Mouse (Mus musculus): Measurements from ENCODE around the gene Rccd1. TPM values are rescaled to one million over a fixed set of nuclear protein-coding genes. Genes with fewer than 3 reads are reported as not detected.

The Rccd1 gene
- polyA plus RNA-seq, 1 experiment from 2014 or later = 1.6 TPM

- peaks cover 67% of the 10 kb centered on the region for H3K36me3 ChIP-seq (replicated peaks; ENCODE audit: insufficient read depth, low read length)
- no peak for TF ChIP-seq EP300 (IDR thresholded peaks at IDR 0.05; ENCODE audit: low read depth)
- TF ChIP-seq CTCF (IDR thresholded peaks at IDR 0.05; ENCODE audit: low read depth) = no peak
- no peaks in the 10 kb centered on the region for H3K9me3 ChIP-seq (ENCODE audit: low read length)
- 88% methylated on average over 10 of the region's 10 CpGs for WGBS (ENCODE audit: insufficient replicate concordance)
- no peak for DNase-seq
- no peak overlapping the region for H3K4me3 ChIP-seq (ENCODE audit: low read depth, low read length)
- no peak overlapping the region for H3K4me2 ChIP-seq (ENCODE audit: low read depth, low read length)
- H3K27me3 ChIP-seq (ENCODE audit: insufficient read depth, low read length) = no peaks in the 10 kb centered on the region
- no peak overlapping the region for H3K9ac ChIP-seq (replicated peaks)
- H3K27ac ChIP-seq (ENCODE audit: low read depth) = no peak overlapping the region
- peaks cover 6% of the 10 kb centered on the region for H3K4me1 ChIP-seq (ENCODE audit: insufficient read depth)
- ATAC-seq = no peak
Observed at GRCm38 (mm10) chr7:80280032-80280431, 44.2 kb downstream of the Rccd1 start.

GRCm38 (mm10) chr7:80276374-80276773, 47.9 kb downstream of the Rccd1 start:
- H3K4me1 ChIP-seq (ENCODE audit: insufficient read depth) = no peaks in the 10 kb centered on the region
- ATAC-seq = 0 out of 2 replicates have a peak, but pooled peaks have one; percentile 25

GRCm38 (mm10) chr7:80273456-80273855, 50.8 kb downstream of the Rccd1 start:
- WGBS (ENCODE audit: insufficient replicate concordance) = 75% methylated on average over 2 of the region's 2 CpGs

More at GRCm38 (mm10) chr7:80276374-80276773, 47.9 kb downstream of the Rccd1 start:
- Histone ChIP-seq H3K4me3 (ENCODE audit: low read depth, low read length) (no peak overlapping the region), H3K36me3 (replicated peaks; ENCODE audit: insufficient read depth, low read length) (peaks cover 55% of the 10 kb centered on the region), H3K9ac (replicated peaks) (no peak overlapping the region), H3K27me3 (ENCODE audit: insufficient read depth, low read length) (no peaks in the 10 kb centered on the region), H3K9me3 (ENCODE audit: low read length) (no peaks in the 10 kb centered on the region), H3K4me2 (ENCODE audit: low read depth, low read length) (no peak overlapping the region), H3K27ac (ENCODE audit: low read depth) (no peak overlapping the region)
- TF ChIP-seq CTCF (IDR thresholded peaks at IDR 0.05; ENCODE audit: low read depth) = no peak
- no peak for TF ChIP-seq EP300 (IDR thresholded peaks at IDR 0.05; ENCODE audit: low read depth)
- no peak for DNase-seq
- 84% methylated on average over 4 of the region's 4 CpGs for WGBS (ENCODE audit: insufficient replicate concordance)

GRCm38 (mm10) chr7:80269751-80270255, 54.5 kb downstream of the Rccd1 start:
- WGBS (ENCODE audit: insufficient replicate concordance) = under 1% methylated on average over 23 of the region's 23 CpGs
- TF ChIP-seq CTCF (IDR thresholded peaks at IDR 0.05; ENCODE audit: low read depth) (no peak), EP300 (IDR thresholded peaks at IDR 0.05; ENCODE audit: low read depth) (no peak; the same call in 1 of the 2 replicates)
- no peaks in the 10 kb centered on the region for H3K27me3 ChIP-seq (ENCODE audit: insufficient read depth, low read length)
- no peak for DNase-seq
- peak overlapping the region; percentile 84 for H3K27ac ChIP-seq (ENCODE audit: low read depth)
- H3K4me1 ChIP-seq (ENCODE audit: insufficient read depth) = peaks cover 15% of the 10 kb centered on the region
- H3K4me3 ChIP-seq (ENCODE audit: low read depth, low read length) = peak overlapping the region; percentile 62
- peaks cover 34% of the 10 kb centered on the region for H3K36me3 ChIP-seq (replicated peaks; ENCODE audit: insufficient read depth, low read length)
- peak; percentile 63 for ATAC-seq
- H3K4me2 ChIP-seq (ENCODE audit: low read depth, low read length) = peak overlapping the region; percentile 82
- peak overlapping the region; percentile 63 for H3K9ac ChIP-seq (replicated peaks)
- no peaks in the 10 kb centered on the region for H3K9me3 ChIP-seq (ENCODE audit: low read length)

More at GRCm38 (mm10) chr7:80273456-80273855, 50.8 kb downstream of the Rccd1 start:
- no peaks in the 10 kb centered on the region for H3K27me3 ChIP-seq (ENCODE audit: insufficient read depth, low read length)
- H3K9me3 ChIP-seq (ENCODE audit: low read length) = no peaks in the 10 kb centered on the region
- no peak overlapping the region for H3K4me2 ChIP-seq (ENCODE audit: low read depth, low read length)
- DNase-seq = no peak
- no peak overlapping the region for H3K27ac ChIP-seq (ENCODE audit: low read depth)
- peaks cover 39% of the 10 kb centered on the region for H3K36me3 ChIP-seq (replicated peaks; ENCODE audit: insufficient read depth, low read length)
- ATAC-seq = no peak
- peaks cover 13% of the 10 kb centered on the region for H3K4me1 ChIP-seq (ENCODE audit: insufficient read depth)
- no peak overlapping the region for H3K9ac ChIP-seq (replicated peaks)
- H3K4me3 ChIP-seq (ENCODE audit: low read depth, low read length) = no peak overlapping the region
- TF ChIP-seq EP300 (IDR thresholded peaks at IDR 0.05; ENCODE audit: low read depth) (no peak), CTCF (IDR thresholded peaks at IDR 0.05; ENCODE audit: low read depth) (no peak)

GRCm38 (mm10) chr7:80268897-80269750, 55.1 kb downstream of the Rccd1 start, which contains the start of gene Vps33b:
Gene Vps33b (plus strand): TSS chr7:80269649.
- Histone ChIP-seq H3K9ac (replicated peaks) (peak within 1 kb of the TSS; percentile 63), H3K27me3 (ENCODE audit: insufficient read depth, low read length) (no peaks in the 10 kb centered on the region), H3K36me3 (replicated peaks; ENCODE audit: insufficient read depth, low read length) (peaks cover 34% of the 10 kb centered on the region), H3K27ac (ENCODE audit: low read depth) (peak within 1 kb of the TSS; percentile 84), H3K9me3 (ENCODE audit: low read length) (no peaks in the 10 kb centered on the region), H3K4me1 (ENCODE audit: insufficient read depth) (peaks cover 15% of the 10 kb centered on the region), H3K4me3 (ENCODE audit: low read depth, low read length) (peak within 1 kb of the TSS; percentile 62), H3K4me2 (ENCODE audit: low read depth, low read length) (peak within 1 kb of the TSS; percentile 82)
- 3% methylated on average over 21 of the region's 21 CpGs for WGBS (ENCODE audit: insufficient replicate concordance)
- DNase-seq (peak; percentile 95), ATAC-seq (peak; percentile 94)
- no peak for TF ChIP-seq CTCF (IDR thresholded peaks at IDR 0.05; ENCODE audit: low read depth)
- TF ChIP-seq EP300 (IDR thresholded peaks at IDR 0.05; ENCODE audit: low read depth) = peak; percentile 84; the same call in 1 of the 2 replicates

GRCm38 (mm10) chr7:80267764-80268163, 56.5 kb downstream of the Rccd1 start:
- Histone ChIP-seq H3K4me2 (ENCODE audit: low read depth, low read length) (no peak overlapping the region), H3K9ac (replicated peaks) (no peak overlapping the region), H3K4me1 (ENCODE audit: insufficient read depth) (peaks cover 15% of the 10 kb centered on the region), H3K27me3 (ENCODE audit: insufficient read depth, low read length) (no peaks in the 10 kb centered on the region), H3K36me3 (replicated peaks; ENCODE audit: insufficient read depth, low read length) (peaks cover 39% of the 10 kb centered on the region), H3K9me3 (ENCODE audit: low read length) (no peaks in the 10 kb centered on the region), H3K4me3 (ENCODE audit: low read depth, low read length) (no peak overlapping the region), H3K27ac (ENCODE audit: low read depth) (no peak overlapping the region)
- WGBS (ENCODE audit: insufficient replicate concordance) = 81% methylated on average over 1 of the region's 1 CpGs
- no peak for DNase-seq
- TF ChIP-seq EP300 (IDR thresholded peaks at IDR 0.05; ENCODE audit: low read depth) = no peak
- TF ChIP-seq CTCF (IDR thresholded peaks at IDR 0.05; ENCODE audit: low read depth) = no peak
- ATAC-seq = no peak

All from liver, postnatal 0 days (tissue).